Mouse (Mus musculus) mature B cell (primary cell): ENCODE measurements around the gene 5730522E02Rik.

ENCODE experiments used
- in situ Hi-C: fragments of 300-500 bp; cut with MboI; formaldehyde crosslinking; loops from 2 replicates; pipeline ENCODE4 v1.14.3; 2019

The 5730522E02Rik gene

DNA sequence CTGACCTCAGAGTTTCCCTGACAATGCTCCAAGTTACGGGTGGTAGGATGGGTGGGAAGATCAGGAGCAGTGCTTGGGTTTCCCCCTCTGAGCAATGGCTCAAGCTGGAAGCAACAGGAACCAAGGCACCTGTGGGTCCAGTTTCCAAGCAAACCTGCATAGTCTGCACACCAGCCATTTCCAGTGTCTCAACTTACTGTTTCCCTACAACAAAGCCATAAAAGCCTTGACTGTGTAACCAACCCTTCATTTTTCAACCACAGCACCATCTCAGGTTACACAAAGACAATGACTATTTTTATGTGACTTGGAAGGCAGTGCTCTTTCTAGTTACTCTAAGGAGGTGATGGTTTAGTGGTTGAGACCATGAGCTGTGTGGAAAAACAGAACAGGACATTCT is 530.7 kb downstream of the 5730522E02Rik start:
- in situ Hi-C loops: no loop called here

DNA sequence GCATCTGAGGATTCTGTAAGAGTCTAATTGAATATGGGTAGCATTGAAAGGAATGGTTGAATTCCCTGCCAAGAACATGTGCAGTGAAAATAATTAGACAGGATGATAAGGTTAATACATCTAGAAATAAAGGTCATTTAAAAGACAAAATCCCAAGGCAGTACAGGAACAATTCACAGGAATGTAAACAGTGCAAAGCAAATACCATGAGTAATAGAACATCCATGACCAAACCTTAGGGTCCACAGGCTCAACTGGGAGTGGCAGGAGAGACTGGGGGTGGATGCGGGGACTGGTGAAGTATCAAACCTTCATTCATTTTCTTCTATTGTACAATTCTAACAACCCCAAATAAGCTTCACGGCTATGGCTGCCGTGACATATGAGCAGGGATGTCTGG is 536.4 kb downstream of the 5730522E02Rik start:
- in situ Hi-C loops: no loop called here

DNA sequence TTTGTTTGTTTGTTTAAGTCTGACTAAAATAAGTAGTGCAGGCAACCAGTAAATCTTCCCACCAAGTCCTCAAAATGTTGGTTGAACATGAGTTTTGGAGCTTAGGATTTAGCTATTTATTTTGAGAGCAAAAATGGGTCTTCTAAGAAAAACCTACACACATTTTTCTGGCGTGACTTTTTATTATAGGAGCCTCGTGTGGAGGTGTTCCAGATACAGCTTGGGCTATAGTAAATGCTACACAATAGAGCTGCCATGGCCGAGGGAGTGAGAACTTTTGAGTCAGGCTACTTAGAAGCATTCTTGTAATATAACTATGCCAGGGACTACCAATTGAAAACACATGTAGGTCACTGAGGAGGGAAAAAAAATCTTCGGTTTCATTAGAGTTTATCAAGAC is 540.5 kb downstream of the 5730522E02Rik start:
- in situ Hi-C loops: no loop called here

DNA sequence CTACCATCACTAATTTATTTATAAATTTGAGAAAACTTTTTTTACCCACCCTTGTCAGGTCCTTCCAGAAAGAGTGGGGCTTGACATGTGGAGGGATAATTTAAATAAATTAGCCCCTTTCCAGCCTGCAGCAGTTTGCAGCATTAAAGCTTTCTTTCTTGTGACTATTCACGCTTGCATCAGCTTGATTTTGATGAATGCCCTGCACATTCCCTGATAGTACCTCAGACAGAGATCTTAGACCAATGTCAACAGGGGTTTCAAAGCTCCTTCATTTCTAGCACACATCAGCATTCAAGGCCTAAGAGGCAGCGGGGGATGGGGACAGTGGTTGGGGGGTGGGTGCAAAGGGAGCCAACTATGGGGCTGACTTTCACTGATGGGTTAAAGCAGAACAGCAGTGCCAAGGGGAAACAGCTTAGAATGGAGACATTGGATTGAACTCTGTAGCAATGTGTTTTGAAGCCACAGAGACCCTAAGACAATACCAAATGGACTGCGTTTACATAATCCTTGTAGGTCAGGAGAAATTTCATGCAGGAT is 545.9 kb downstream of the 5730522E02Rik start:
- in situ Hi-C loops: no loop called here

DNA sequence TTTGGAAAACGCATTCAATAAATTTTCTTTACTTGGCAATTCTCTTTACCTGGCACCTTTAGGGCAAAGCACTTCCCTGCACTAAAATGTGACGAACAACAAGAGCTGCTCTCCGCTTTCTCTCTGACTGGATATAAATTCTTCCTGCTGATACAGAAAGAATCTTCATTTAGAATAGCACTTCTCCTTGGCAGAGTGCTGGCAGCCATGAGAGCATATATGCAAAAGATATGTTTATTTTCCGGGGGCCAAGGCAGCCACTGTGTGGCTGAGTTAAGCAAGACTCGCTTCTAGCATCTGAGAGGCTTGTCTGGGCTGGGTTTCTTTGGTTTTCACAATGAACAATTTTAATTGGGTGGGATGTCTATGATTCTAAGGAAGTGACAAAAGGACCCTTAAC is 564.3 kb downstream of the 5730522E02Rik start:
- in situ Hi-C loops: no loop called here

DNA sequence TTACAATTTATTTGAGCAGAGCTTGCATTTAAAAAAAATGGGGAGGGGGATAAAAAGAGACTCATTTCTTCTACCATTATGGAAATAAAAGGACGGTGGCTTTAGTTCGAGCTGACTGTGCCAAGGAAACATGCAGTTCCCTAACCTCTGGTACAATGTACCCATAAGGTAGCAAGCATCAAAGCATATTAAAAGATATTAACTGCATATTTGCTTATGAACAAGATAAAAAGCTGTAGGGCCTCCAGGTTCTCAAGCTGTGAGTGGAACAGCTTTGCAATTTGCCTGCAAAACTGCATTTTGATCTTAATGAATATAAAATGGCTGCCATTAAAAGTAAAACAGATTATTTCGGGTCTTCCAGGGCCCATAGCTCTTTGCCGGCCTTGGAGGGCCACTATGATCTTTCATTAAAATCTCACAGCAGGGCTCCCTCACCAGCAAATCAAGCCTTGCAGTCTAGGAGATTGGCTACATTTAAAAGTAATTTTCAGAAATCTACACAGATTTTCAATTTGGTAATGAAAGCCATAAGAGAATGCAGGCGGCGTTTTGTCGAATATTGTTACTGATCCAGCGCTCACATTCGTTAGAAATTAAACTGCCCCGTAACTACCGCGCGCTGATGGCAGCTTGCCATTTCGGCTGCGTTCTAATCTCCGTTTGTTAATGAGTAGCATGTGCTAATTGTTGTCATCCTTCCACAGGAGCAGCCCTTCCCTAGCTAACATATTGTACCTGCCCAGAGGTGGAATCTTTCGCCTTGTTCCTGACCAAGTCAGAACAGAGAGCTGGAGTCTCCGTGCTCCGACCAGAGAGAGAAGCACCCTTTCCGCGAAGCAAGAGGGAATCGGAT is 565.6 kb downstream of the 5730522E02Rik start:
- in situ Hi-C loops: no loop called here

DNA sequence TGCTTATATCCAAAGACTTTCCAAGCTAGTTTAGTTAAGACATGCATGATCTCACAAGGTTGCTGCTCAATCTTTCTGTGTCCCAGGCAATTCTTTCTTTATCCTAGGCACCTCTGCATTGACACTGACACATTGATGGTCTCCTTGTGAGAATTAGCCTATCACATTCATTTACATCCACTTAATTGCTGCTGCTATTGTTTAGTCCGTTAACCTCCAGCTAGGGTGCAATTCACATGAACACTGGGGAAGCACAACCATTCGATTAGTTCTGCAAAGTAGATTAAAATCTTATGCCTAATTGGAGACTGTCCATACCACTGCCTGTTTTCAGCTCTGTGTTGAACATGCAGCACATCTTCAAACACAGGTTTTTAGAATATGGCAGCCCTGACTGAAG is 603.7 kb downstream of the 5730522E02Rik start:
- in situ Hi-C loops: no loop called here

DNA sequence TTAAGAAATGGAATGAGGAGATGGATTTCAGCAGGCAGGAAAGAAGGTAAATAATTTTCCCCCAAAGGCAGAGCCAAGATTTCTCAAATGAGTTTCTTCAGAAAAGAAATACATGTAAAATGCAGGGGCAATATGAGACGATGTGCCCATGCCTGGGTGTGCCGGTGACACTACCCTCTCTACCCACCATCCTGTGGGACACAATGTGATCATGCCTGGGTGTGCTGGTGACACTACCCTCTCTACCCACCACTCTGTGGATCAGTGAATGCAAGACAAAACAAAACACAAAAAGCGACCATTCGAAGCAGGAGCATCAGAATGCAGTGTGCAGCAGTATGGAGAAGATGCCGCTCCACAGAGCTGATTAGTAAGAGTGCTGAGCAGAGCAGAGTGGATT is 610.5 kb downstream of the 5730522E02Rik start:
- in situ Hi-C loops: no loop called here

DNA sequence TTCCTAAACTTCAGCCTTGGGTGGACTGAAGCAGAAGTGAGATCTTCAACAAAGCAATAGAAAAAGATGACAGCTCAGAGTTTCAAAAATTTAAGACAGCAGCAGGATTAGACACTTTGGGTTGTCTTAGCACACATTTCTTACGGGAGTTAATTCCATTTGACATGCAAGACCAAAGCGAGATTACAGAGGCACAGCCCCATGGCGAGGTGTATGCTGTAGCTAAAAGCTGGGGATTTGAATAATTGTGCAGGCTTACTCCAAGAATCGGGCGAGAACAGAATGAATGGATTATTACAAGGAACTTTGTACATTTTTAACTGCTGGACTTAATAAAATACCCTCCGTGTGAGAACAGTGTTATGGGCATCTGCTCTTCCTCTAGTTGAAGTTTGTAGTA is 615.3 kb downstream of the 5730522E02Rik start:
- in situ Hi-C loops: no loop called here

DNA sequence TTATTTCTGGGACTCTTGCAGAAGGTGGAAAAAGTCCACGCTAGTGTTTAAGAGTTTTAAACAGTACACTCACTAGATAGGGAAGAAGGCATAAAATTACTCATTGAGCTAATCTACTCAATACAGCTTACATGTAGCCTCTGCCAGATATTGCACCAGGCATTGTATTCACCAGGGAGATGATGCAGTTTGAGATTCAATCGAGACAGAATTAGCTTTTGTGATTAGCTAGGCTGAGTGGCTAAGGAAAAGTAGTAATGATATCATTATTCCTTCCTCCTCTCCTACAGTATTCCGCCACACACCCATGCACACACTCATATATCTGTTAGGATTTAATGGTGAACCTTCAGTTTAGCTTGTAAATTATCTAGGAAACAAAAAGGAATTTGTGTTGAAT is 615.8 kb downstream of the 5730522E02Rik start:
- in situ Hi-C loops: no loop called here

DNA sequence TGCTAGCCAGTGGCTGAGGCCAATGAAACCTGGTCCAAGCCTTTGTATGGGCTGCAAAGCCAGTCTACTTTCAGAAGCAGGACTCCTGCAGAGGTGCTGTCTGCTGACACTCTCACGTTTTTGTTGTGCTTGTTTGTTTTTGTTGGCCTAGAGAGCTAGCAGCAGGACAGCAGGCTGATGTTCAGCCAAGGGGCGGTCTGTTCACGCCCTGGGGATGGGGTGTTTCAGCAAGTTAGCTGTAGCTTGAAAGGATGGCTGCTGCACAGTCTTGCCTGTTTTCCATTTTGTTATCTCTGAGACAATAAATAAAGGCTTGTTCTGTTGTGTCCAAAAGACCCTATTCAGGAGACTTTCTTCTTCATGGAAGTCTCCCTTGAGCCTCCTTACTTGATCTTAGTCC is 618.3 kb downstream of the 5730522E02Rik start:
- in situ Hi-C loops: no loop called here

DNA sequence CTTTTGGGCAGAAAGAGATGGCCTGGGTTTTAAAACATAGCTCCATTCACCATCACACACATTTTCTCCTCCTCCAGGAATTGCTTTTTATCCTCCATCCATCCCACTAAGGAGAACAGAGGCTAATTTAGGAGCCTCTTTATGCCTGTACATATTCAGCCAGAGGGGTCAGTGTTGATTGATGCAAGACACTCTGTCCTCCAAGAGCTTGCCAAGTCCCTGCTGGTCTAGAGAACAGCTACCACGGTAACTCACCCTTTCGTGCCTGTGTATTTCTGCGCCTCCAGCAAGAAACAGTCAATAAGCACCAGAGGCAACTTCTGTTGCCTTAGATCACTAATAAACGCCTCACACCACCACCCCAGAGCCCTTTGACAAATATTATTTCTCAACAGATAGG is 620.3 kb downstream of the 5730522E02Rik start:
- in situ Hi-C loops: no loop called here

DNA sequence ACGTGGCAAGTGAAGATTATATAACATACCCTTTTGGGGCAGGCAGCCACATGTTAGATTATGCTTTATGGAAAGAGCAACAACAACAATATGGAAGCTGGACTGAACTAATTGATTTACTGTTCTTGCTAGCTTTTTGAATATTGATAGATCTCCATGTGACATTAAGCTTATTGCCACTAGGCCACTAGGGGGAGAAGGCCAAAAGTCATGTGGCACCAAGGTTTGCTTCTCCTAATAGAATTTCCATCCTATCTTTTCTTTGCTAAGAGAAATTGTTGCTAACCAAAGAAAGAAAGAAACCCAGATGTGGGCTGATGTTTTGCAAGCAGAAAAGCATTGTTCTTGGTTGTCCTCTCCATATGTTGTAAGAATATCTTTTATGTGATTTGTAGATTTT is 621.1 kb downstream of the 5730522E02Rik start:
- in situ Hi-C loops: no loop called here

DNA sequence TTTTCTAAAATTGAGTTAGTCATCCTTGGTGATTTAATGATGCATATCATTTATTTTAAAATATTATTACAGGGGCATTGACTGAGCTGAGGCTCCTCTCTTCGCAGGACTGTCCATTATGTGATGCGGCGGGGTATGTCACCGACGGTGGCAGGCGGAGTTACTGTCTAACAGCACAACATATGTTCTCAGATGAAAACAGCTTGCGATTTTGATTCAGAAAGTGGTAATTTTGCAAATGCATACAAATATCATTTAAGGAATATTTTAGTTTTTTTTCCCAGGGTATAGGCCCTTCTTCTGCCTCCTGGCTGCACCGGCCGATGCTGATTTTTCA is 636.5 kb downstream of the 5730522E02Rik start:
- in situ Hi-C loops: no loop called here

DNA sequence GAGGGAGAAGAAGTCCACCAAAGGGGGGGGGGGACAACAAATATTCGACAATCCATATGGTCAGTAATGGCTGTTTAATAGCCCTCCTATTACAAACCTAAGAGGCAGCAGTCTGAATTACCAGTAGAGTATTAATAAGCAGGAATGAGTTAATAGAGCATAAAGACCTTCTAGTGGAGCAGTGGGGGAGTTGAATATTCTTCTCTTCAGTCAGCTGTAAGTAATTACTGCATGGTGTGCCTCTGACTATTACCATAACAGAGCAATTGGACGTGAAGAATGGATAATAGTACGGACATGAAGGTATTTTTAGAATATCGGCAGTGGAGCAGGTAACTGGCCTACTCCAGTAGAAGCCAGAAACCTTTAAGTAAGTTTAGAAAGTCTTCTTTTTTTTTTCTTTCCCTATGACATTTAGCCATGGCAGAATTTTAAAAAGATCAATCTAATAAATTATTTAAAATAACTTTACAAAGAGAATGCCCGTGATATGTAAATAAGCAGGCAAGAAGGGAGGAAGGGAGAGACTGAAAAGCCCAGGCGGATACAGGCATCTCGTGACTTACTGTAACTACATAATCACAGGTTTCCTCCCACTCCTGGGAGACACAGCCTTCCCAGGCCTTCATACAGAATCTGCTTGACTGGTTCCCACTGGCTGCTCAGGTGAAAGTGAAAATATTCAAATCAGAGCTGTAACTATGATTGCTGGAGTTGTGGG is 637.0 kb downstream of the 5730522E02Rik start:
- in situ Hi-C loops: no loop called here

DNA sequence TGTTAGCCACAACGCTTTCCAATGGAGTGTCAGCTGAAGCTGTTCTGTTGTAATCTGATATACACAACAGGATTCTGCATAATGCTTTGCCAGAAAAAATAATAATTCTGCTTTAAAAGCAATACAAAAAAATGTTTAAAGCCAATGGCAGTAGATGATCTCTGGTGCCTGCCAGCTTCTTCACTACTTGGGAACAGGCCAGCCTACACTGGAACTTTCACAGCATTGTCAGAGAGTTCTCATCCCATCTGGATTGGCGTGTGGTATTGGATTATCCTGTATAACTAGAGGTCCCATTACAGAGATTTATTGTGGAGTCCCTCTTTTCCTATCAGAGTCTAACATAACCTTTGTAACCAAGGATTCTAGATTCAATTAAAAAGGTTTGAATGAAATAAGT is 639.2 kb downstream of the 5730522E02Rik start:
- in situ Hi-C loops: no loop called here
